ENCODE assay signal across 19 mouse cellular contexts in genomic region chr3:151332317-151332687, GRCm38 (mm10).
DNase-seq lines count a peak whose midpoint lies in the region; ATAC-seq and TF ChIP-seq lines count a peak whose summit lies in the region.
"Had no signal": no experiment of that assay in that cellular context is flagged by ENCODE, and none has a peak within 500 bp of the region (broad histone marks: within the 10 kb centered on the region; RNA-seq: fewer than 3 reads in every experiment).

No protein-coding gene starts in this region.

- TF ChIP-seq EP300 in lung, postnatal 0 days (IDR thresholded peaks at IDR 0.05) = no peak

- no peaks in the 10 kb centered on the region for H3K27me3 ChIP-seq in heart, embryonic 13.5 days (replicated peaks)
- H3K27me3 ChIP-seq in lung, embryonic 15.5 days = no peaks in the 10 kb centered on the region
- no peaks in the 10 kb centered on the region for H3K27me3 ChIP-seq in lung, postnatal 0 days (replicated peaks; ENCODE audit: insufficient read depth, low read length)
- peaks cover 5% of the 10 kb centered on the region; the same call in 1 of the 2 replicates for H3K27me3 ChIP-seq in embryonic facial prominence, embryonic 14.5 days (replicated peaks; ENCODE audit: control insufficient read depth, insufficient read depth, low read length)
- H3K27me3 ChIP-seq: hindbrain, embryonic 13.5 days; liver, embryonic 13.5 days; stomach, embryonic 15.5 days had no signal

- no peaks in the 10 kb centered on the region for H3K36me3 ChIP-seq in heart, embryonic 13.5 days
- H3K36me3 ChIP-seq in lung, embryonic 15.5 days = no peaks in the 10 kb centered on the region
- no peaks in the 10 kb centered on the region for H3K36me3 ChIP-seq in lung, postnatal 0 days (ENCODE audit: insufficient read depth, low read length)
- H3K36me3 ChIP-seq in embryonic facial prominence, embryonic 14.5 days (ENCODE audit: control insufficient read depth, insufficient read depth, low read length) = no peaks in the 10 kb centered on the region
- H3K36me3 ChIP-seq: hindbrain, embryonic 13.5 days; liver, embryonic 13.5 days; midbrain, embryonic 10.5 days; stomach, embryonic 15.5 days had no signal

- DNase-seq in heart, postnatal 4 days = no peak
- DNase-seq in lung, postnatal 0 days (ENCODE audit: low spot score) = no peak
- DNase-seq in embryonic facial prominence, embryonic 14.5 days (ENCODE audit: low spot score) = no peak
- no peak for DNase-seq in spleen, postnatal 4 days (ENCODE audit: low spot score in 2 of 2)
- no peak for DNase-seq in layer of hippocampus, postnatal 25 days (ENCODE audit: extremely low spot score in 1 of 2, low spot score in 1 of 2)
- DNase-seq: adrenal gland, adult 2 months; gastrocnemius, postnatal 14 days; kidney, adult 9 months; liver, embryonic 13.5 days; lung, embryonic 14.5 days; right cerebral cortex, postnatal 25 days; thymus, adult 18-20 months had no signal

- H3K4me3 ChIP-seq in heart, embryonic 13.5 days = no peak overlapping the region
- H3K4me3 ChIP-seq in lung, embryonic 15.5 days = no peak overlapping the region
- H3K4me3 ChIP-seq in lung, postnatal 0 days (ENCODE audit: low read depth, low read length) = no peak overlapping the region
- H3K4me3 ChIP-seq in embryonic facial prominence, embryonic 14.5 days (ENCODE audit: low read depth, low read length) = no peak overlapping the region
- H3K4me3 ChIP-seq: hindbrain, embryonic 13.5 days; left cerebral cortex, adult 2 months; liver, embryonic 13.5 days; midbrain, embryonic 10.5 days; stomach, embryonic 15.5 days had no signal

- peaks cover 13% of the 10 kb centered on the region for H3K4me1 ChIP-seq in heart, embryonic 13.5 days
- H3K4me1 ChIP-seq in lung, embryonic 15.5 days = no peaks in the 10 kb centered on the region
- no peaks in the 10 kb centered on the region for H3K4me1 ChIP-seq in lung, postnatal 0 days (ENCODE audit: insufficient read depth, low read depth, low read length)
- peaks cover 36% of the 10 kb centered on the region for H3K4me1 ChIP-seq in embryonic facial prominence, embryonic 14.5 days (ENCODE audit: control insufficient read depth, insufficient read depth, low read length)
- H3K4me1 ChIP-seq: liver, embryonic 13.5 days; stomach, embryonic 15.5 days had no signal

- ATAC-seq in heart, embryonic 13.5 days (ENCODE audit: extremely low read depth, insufficient number of reproducible peaks, low FRiP score, low TSS enrichment) = no peak
- ATAC-seq in lung, embryonic 15.5 days (ENCODE audit: borderline replicate concordance, extremely low read depth, low FRiP score, low TSS enrichment) = no peak
- no peak for ATAC-seq in lung, postnatal 0 days
- peak; percentile 48 for ATAC-seq in embryonic facial prominence, embryonic 14.5 days (ENCODE audit: low read depth)

- no peak for TF ChIP-seq CTCF in lung, postnatal 0 days (IDR thresholded peaks at IDR 0.05)

- H3K9me3 ChIP-seq in heart, embryonic 13.5 days = no peaks in the 10 kb centered on the region
- no peaks in the 10 kb centered on the region for H3K9me3 ChIP-seq in lung, embryonic 15.5 days
- no peaks in the 10 kb centered on the region for H3K9me3 ChIP-seq in lung, postnatal 0 days (ENCODE audit: low read length)
- H3K9me3 ChIP-seq in embryonic facial prominence, embryonic 14.5 days (ENCODE audit: control insufficient read depth, low read length) = no peaks in the 10 kb centered on the region
- H3K9me3 ChIP-seq: hindbrain, embryonic 13.5 days; liver, embryonic 13.5 days; midbrain, embryonic 10.5 days; stomach, embryonic 15.5 days had no signal

- H3K9ac ChIP-seq in heart, embryonic 13.5 days = no peak overlapping the region
- H3K9ac ChIP-seq in lung, embryonic 15.5 days = no peak overlapping the region
- H3K9ac ChIP-seq in lung, postnatal 0 days (replicated peaks; ENCODE audit: low read depth) = no peak overlapping the region
- H3K9ac ChIP-seq in embryonic facial prominence, embryonic 14.5 days (ENCODE audit: low read depth, low read length) = no peak overlapping the region
- H3K9ac ChIP-seq: hindbrain, embryonic 13.5 days; liver, embryonic 13.5 days; lung, embryonic 14.5 days; stomach, embryonic 15.5 days had no signal

- H3K27ac ChIP-seq in heart, embryonic 13.5 days (replicated peaks) = 0 out of 2 replicates have a peak overlapping the region, but pooled peaks have one; percentile 10
- H3K27ac ChIP-seq in lung, embryonic 15.5 days = peak overlapping the region; percentile 33; the same call in 1 of the 2 replicates
- H3K27ac ChIP-seq in lung, postnatal 0 days (ENCODE audit: low read length) = no peak overlapping the region
- H3K27ac ChIP-seq in embryonic facial prominence, embryonic 14.5 days (replicated peaks; ENCODE audit: low read depth, low read length) = peak overlapping the region; percentile 40
- H3K27ac ChIP-seq: hindbrain, embryonic 13.5 days; left cerebral cortex, adult 2 months; liver, embryonic 13.5 days; macrophage; midbrain, embryonic 10.5 days; stomach, embryonic 15.5 days had no signal

- WGBS in heart, embryonic 13.5 days = 89% methylated on average over 1 of the region's 1 CpGs
- 82% methylated on average over 1 of the region's 1 CpGs for WGBS in lung, embryonic 15.5 days
- WGBS in lung, postnatal 0 days = 82% methylated on average over 1 of the region's 1 CpGs
- 18% methylated on average over 1 of the region's 1 CpGs for WGBS in embryonic facial prominence, embryonic 14.5 days

- no peak overlapping the region for H3K4me2 ChIP-seq in heart, embryonic 13.5 days
- no peak overlapping the region for H3K4me2 ChIP-seq in lung, embryonic 15.5 days
- H3K4me2 ChIP-seq in lung, postnatal 0 days (replicated peaks; ENCODE audit: low read depth, low read length) = no peak overlapping the region
- 0 out of 2 replicates have a peak overlapping the region, but pooled peaks have one; percentile 8 for H3K4me2 ChIP-seq in embryonic facial prominence, embryonic 14.5 days (ENCODE audit: low read depth, low read length)
- H3K4me2 ChIP-seq: hindbrain, embryonic 13.5 days; liver, embryonic 13.5 days; lung, embryonic 14.5 days; stomach, embryonic 15.5 days had no signal
